Mouse (Mus musculus) small intestine, adult 2 months (tissue): ENCODE results near the gene Adgrg1.

Source experiments
- CTCF ChIP-seq: fragments of 200-500 bp; IDR thresholded peaks from 2 replicates; pipeline ENCODE4 v1.5.1; 2012; ENCODE audit warnings: low read depth, mild to moderate bottlenecking, control low read depth, inconsistent platforms, low read length, moderate library complexity, mixed read lengths; ENCODE audit not compliant: insufficient replicate concordance, insufficient read length; ENCODE audit errors: extremely low read depth
- POLR2A ChIP-seq: fragments of 200-500 bp; IDR thresholded peaks from 2 replicates; pipeline ENCODE4 v1.6.1; 2012; ENCODE audit warnings: low read depth, mild to moderate bottlenecking, control low read depth, inconsistent platforms, low read length, moderate library complexity

DNA sequence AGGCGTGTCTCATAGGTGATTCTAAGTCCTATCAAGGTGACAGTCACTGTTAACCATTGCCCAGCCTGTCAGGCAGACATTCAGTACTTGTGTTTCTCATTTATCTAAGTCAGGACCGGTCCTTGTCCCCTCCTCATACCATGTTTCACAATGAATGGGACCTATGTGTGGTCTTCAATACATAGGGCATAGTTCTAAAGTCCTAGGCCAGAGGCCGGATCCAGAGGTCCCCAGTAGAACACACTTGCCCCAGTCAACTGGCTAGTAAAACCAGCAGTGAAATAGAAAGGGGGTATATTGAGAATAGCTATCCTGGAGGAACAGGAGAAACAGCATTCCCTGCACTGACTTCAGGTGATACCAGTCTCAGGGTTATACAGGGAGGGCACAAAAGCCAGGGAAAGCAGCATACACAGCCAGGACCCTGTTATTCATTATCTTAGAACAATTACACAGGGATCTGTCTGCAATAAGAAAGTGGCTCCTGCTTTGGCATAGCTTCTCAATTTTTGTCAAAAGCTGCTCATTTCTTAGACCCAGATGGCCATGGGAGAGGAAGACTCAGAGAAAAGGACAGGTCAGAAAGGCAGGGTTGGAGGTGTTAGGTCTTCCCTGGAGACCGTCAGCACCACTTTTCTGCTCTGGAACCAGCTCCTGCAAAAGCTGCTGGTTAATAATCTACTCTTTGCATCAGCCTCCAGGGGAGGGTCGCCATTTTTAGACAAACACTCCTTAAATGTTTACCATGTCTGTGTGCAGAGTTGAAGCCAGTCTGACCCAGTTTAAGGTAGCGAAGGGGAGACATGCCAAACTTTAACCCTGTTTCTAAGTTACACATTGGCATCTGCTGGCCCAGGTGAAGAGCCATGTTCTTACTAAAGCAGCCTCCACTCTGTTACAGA lies 67.6 kb downstream of the Adgrg1 start:
- TF ChIP-seq CTCF (no peak), POLR2A (no peak)
